Mouse (Mus musculus) granulocyte monocyte progenitor cell, adult 5-6 weeks (primary cell): ENCODE results near the gene Oaz1. TPM values are rescaled to one million over a fixed set of nuclear protein-coding genes. Genes with fewer than 3 reads are reported as not detected.
A peak's percentile ranks its signal among the peaks of the same experiment; 100 is the strongest.
"Not testable (repeated sequence)": the region's sequence is repeated elsewhere in the genome, so short reads cannot be mapped to it uniquely, and the experiment has no call there.

ENCODE experiments used
- ATAC-seq: replicated peaks from 2 replicates; pipeline ENCODE4 v1.8.0; 2016; ENCODE audit warnings: mild to moderate bottlenecking, moderate TSS enrichment, inconsistent platforms; ENCODE audit not compliant: poor library complexity, severe bottlenecking
- total RNA-seq, 2 experiments: library from RNA; stranded (forward) in 1 of 2; stranded (reverse) in 1 of 2; fragments of 200-712, 200-1000 nt in 1 of 2; fragments of >200 nt in 1 of 2; fragmentation: Nextera tagmentation in 1 of 2; gene quantifications; 2 replicates each; pipeline ENCODE4 v1.2.3; 2014 to 2017

Oaz1 gene
- total RNA-seq, 2 experiments from 2014 or later = 374 to 1,332 TPM

DNA sequence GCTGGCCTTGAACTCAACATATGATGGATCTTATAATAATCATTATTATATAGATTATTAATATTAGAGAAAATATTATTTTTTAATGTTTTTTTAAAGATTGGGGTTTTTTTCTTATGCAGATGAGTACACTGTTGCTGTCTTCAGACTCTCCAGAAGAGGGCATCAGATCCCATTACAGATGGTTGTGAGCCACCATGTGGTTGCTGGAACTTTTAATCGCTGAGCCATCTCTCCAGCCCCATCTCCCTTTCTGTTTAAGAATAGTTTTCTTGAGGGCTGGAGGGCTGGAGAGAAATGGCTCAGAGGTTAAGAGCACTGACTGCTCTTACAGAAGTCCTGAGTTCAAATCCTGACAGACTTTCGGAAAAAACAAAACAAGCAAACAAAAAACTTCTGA, 4.5 kb upstream of the Oaz1 start:
- ATAC-seq = no peak

DNA sequence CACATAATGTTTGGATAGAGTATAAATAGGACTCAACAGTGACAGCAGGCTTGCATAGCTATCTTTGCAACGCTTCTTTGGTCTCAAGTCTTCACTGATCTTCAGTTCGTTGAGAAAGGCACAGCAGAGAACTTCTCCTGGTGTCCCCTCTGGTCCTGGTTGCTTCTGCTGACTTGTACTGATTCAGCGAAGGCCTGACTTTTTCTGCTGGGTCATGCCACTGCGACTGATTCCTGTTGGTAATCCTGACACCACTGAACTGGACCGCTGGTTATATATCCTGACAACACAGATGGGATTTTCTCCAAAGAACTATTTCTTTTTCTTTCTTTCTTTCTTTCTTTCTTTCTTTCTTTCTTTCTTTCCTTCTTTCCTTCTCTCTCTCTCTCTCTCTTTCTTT, 3.9 kb upstream of the Oaz1 start:
- ATAC-seq = no peak

GRCm38 (mm10) chr10:80823316-80823715, 3.1 kb upstream of the Oaz1 start:
- ATAC-seq = no peak

GRCm38 (mm10) chr10:80823847-80824643, 2.4 kb upstream of the Oaz1 start:
- ATAC-seq = 0 out of 2 replicates have a peak, but pooled peaks have one; percentile 1

GRCm38 (mm10) chr10:80824827-80825226, 1.6 kb upstream of the Oaz1 start:
- no peak for ATAC-seq

DNA sequence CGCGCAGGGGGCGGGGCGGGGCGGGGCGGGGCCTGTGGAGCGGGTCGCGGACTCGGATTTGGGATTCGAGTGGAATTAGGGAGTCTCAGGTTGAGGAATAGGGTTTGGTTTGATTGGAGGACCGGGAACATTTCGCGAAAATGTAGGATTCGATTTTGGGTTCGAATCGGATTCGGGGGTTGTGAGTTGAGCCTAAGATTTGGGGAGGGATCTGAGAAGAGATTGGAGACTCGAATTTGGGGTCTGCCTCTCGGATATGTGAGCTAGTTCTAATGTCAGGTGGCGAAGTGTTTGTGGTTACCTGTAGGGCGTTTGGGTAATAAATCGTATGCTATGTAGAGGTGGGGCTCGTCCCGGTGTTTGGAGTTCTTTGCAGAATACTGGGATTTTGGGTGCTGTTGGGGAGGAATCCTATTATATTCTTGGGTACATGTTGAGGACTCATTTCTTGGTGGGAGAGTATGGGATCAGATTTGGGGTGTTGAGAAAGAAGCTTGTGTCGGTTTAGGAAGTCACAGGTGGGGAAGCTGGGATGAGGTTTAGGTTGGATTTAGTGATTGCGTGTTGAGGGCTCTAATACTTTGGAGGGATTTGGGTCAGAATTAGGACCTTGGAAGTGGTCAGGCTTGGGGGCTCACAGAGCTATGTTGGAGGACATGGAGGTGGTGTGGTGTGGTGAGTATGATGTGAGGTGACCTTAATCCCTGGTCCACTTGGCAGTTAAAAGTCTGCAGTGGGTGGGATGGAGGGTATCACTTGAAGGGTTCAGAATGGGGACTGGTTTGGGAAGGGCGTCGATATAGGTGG, 810 bp downstream of the Oaz1 start:
- no peak for ATAC-seq

DNA sequence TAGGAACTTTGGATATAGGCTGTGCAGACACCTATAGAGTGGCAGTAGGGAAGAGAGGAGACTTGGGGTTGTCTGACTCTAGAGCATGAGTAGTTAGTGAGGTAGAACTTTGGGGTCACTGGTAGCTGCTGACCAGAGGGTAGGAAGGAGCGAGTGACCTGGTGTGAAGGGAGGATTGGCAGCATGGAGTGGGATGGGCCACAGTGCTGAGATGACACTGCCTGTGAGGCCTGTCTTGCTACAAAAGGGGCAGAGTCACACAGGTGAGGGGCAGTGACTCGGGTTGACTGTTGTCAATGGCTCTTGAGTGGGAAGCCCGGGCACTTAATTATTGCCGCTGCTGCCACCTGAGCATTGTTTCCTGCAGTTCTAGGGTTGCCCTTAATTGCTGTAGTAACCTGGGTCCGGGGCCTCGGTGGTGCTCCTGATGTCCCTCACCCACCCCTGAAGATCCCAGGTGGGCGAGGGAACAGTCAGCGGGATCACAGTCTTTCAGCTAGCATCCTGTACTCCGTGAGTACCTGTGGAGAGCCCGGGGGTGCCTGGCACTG, 1.5 kb downstream of the Oaz1 start:
- ATAC-seq = no peak

DNA sequence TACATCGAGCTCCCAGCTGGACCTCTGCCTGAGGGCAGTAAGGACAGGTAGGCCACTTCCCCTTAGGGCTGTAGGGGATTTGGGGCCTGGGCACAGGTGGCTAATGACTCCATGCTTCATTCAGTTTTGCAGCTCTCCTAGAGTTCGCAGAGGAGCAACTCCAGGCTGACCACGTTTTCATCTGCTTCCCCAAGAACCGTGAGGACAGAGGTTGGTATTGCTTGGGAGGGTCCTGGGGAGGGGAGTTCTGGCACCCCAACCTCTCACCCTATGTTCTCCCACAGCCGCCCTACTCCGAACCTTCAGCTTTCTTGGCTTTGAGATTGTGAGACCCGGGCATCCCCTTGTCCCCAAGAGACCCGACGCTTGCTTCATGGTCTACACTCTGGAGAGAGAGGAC, 2.1 kb downstream of the Oaz1 start:
- not testable (repeated sequence) for ATAC-seq

DNA sequence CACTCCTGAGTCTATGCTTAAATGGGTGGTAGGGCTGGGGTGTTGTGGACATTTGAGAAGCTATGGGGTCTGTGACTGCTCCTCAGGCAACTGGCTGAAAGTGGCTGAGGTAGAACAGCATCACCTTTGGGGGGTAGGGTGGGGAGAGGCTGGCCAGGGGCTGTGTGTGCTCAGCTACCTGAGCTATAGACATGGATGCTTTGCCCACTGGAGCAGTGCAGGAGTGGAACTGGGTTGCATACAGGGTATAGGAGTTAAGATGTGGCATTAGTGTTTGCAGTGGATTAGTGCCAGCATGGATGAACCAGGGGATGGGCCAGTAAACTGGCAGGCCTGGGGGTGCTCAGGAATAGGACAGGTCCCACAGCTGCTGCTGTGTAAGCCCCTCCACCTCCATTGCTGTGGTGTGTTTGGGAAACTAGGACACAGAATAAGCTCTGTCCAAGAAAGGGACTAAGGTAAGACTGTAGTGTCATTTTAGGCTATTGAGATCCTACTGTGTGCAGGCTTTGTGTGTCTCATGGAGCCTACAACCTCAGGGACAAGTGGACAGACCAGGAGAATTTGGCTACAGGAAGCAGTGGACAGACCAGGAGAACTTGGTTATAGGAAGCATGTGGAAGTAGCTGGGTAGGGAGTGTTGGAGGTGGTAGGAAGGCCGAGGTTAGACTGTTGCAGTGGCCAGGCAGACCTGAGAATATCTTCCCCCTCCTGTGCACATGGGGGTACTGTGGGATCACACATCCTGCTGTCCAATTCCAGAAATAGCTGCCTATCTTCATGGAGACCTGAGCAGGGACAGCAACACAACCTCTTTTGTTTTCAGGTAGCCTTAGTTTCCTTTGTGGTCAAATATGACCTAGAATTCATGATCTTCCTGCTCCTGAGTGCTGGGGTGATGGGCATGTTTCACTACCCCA, 3.2 kb downstream of the Oaz1 start:
- no peak for ATAC-seq

DNA sequence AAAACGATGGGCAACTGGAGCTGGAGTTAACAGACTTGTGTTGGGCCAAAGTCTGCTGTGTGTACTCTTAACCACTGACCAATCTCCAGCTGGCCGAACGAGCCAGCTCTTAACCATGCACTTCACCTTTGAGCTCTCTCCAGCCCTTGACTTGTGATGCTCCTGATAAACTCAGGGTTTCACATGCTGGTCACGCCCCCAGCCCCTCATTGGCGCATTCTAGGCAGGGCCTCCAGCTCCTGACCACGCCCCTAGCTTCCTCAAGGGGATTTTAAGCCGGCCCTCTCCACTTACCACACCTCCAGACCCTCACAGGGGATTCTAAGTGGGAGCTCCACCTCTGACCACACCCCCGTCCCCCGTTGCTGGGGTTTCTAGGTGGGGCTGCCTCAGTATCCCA, 4.7 kb downstream of the Oaz1 start:
- peak; percentile 45 for ATAC-seq

- no peak for ATAC-seq
Observed at GRCm38 (mm10) chr10:80832818-80833217, 6.4 kb downstream of the Oaz1 start.

DNA sequence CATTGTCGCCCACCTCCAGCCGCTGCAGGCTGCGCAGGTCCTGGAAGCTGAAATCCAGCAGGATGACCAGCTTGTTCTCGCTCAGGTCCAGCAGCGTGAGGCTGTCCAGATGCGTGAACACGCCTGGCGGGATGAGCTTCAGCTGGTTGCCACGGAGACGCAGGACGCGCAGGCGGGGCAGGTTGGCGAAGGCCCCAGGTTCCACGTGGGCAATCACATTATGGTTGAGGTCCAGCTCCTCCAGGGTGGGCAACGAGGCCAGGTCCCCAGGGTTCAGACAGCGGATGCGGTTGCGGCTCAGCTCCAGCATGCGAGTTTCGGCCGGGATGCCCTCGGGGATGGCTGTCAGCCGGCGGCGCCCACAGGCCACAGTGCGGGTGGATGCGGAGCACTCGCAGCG, 9.2 kb downstream of the Oaz1 start:
- ATAC-seq = no peak

DNA sequence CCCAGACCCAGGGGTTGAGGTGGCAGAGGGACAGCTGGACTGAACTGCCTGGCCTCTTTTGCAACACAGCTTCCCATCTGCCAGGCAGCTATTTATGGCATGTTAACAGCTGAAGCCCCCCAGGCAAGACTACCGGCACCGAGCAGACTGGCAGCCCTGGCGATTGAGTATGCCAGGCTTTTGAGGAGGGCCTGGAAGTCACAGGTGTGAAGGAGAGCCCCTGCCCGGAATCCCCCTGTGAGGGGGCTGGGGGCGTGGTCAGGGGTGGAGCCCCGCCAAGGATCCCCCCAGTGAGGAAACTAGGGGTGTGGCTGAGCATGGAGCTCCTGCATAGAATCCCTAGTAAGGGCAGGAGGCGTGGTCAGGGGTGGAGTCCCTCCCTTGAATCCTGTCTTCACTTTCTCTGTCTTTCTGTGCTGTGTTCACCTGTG, 10.5 kb downstream of the Oaz1 start:
- ATAC-seq = peak; percentile 29

GRCm38 (mm10) chr10:80837827-80838226, 11.4 kb downstream of the Oaz1 start:
- ATAC-seq = no peak

DNA sequence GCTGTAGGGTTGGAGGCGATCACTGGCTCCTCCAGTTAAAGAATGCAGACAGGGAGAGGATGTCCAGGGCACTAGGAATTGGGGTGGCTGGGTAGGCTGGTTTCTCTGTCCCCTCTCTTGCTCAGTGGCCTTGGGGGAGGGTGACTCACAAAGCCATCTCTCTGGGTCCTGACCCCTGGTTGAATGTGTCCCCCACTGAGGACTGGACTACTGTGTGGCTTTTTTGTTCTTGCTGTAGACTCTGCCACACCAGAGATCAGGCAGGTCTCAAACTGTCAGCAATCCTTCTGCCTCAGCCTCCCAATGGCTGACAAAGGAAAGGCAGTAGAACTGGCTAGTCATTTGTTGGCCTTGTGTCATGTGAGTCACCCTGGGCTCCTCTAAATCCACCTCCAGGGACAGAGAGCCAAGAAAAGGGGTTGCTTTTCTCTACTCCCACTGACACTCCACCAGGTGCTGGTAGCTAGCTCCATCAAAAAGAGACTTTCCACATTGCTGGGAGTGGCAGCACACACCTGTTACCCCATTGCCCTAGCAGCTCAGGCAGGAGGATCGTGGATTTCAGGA, 12.0 kb downstream of the Oaz1 start:
- no peak for ATAC-seq

GRCm38 (mm10) chr10:80839848-80840247, 13.4 kb downstream of the Oaz1 start:
- no peak for ATAC-seq

DNA sequence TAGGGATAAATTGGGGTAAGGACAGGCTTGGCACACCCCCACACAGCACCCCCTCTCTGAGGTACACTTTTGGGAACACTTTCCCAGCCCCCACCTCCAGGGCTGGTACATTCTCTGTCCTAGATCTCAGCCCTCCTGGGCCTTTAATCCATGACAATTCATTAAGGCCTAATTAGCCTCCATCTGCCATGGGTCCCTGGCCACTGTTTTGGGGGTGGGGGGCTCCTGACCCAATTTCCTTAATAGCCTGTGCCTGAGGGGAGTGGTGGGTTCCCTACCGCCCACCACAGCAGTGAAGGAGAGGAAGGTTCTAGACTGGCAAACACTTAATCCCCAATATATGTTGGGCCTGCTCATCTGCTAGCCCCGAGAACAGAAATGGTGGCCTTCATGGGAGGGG, 15.2 kb downstream of the Oaz1 start:
- ATAC-seq = no peak

DNA sequence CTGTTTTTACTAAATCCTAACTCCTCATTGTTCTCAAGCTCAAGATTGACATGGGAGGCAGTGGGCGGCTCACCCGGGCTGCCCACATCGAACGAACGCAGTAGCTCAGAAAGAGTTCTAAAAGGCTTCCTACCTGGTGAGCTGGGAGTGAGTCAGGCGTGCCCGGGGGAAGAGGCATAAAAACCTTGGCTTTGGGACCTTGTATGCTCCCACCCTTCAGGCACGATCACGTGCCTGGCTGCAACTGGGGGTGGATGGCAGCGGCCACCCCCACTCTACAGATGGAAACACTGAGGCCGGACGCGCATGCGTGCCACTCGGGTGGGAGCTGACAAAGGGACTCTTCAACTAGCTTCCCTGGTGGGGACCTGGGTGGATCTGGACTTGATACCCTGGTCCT, 15.9 kb downstream of the Oaz1 start:
- ATAC-seq = no peak

GRCm38 (mm10) chr10:80843087-80843930, 16.9 kb downstream of the Oaz1 start:
- ATAC-seq = no peak
